Mouse (Mus musculus) kidney, adult 2 months (tissue): ENCODE data around the gene Bcl2l10.

Experiments used
- CTCF ChIP-seq: fragments of 200-500 bp; conservative IDR thresholded peaks from 2 replicates; pipeline ENCODE4 v1.5.1; 2011; ENCODE audit warnings: low read depth, mild to moderate bottlenecking, control low read depth, low read length, moderate library complexity, mixed read lengths; ENCODE audit not compliant: insufficient read depth, insufficient read length
- POLR2A ChIP-seq: fragments of 200-500 bp; IDR thresholded peaks from one replicate; pipeline ENCODE4 v1.6.1; 2011; ENCODE audit warnings: low read depth, low read length, control low read depth

DNA sequence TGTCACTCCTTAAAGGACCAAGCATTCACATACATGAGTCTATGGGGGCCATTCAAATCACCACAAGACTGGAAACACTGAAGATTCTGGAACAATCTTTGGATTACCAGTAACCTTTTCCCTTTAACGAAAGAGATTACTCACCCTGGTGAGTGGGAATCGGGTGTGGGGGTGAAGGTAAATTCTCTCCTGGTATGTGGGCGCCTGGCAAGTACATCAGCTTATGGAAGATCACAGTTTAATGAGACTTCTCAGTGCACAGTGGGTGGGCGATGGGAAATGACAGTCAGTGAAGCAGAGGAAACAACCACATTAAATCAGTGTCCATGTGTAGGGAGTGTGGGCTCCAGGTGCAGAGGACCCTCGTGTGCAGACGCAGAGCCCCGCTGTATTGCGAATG is 16.7 kb upstream of the Bcl2l10 start:
- TF ChIP-seq CTCF = no peak
- no peak for TF ChIP-seq POLR2A
